Mouse (Mus musculus) heart, adult 9 months (tissue): Measurements from ENCODE around the gene Gm8104.
"Not testable (repeated sequence)": the region's sequence is repeated elsewhere in the genome, so short reads cannot be mapped to it uniquely, and the experiment has no call there.

Experiments used
- DNase-seq, 2 experiments: peaks; one replicate each; pipeline ENCODE4 v3.0.0; 2022; ENCODE audit warnings: low spot score in 2 of 2

Gm8104 gene

GRCm38 (mm10) chr14:43100301-43100700 is at the start of gene Gm8104:
TSS of gene Gm8104 (plus strand) at chr14:43100601.
- DNase-seq, result not testable (repeated sequence)

- not testable (repeated sequence) for DNase-seq
These were observed 42.3 kb upstream of the Gm8104 start for GRCm38 (mm10) chr14:43058063-43058462.

- DNase-seq, result not testable (repeated sequence)
These were observed 40.2 kb upstream of the Gm8104 start for GRCm38 (mm10) chr14:43060179-43060578.

- not testable (repeated sequence) for DNase-seq
These were observed 23.9 kb upstream of the Gm8104 start, which contains the start of gene Gm8094 for GRCm38 (mm10) chr14:43076543-43076942. TSS of gene Gm8094 (minus strand) at chr14:43076643.

GRCm38 (mm10) chr14:43084936-43085730 is 15.3 kb upstream of the Gm8104 start:
- not testable (repeated sequence) for DNase-seq

GRCm38 (mm10) chr14:43089103-43089919 is 11.1 kb upstream of the Gm8104 start:
- not testable (repeated sequence) for DNase-seq

GRCm38 (mm10) chr14:43119673-43120072 is 19.3 kb downstream of the Gm8104 start:
- not testable (repeated sequence) for DNase-seq

- DNase-seq, result not testable (repeated sequence)
These were observed 25.9 kb downstream of the Gm8104 start for GRCm38 (mm10) chr14:43126286-43126685.
